Mouse (Mus musculus) Patski (cell line): Measurements from ENCODE around the gene Ttc34. TPM values are rescaled to one million over a fixed set of nuclear protein-coding genes. Genes with fewer than 3 reads are reported as not detected.

Experiments
- ATAC-seq: fragments of 100-300 bp; one replicate; pipeline ENCODE4 v1.8.0; 2021
- CTCF ChIA-PET: fragments of 350-600 bp; sonication (Branson Sonifier 250); formaldehyde crosslinking; loops from one replicate; lab custom pipeline; 2022; ENCODE audit warnings: inconsistent platforms; lab: Charles Lee
- POLR2A ChIA-PET: fragments of 350-600 bp; sonication (Branson Sonifier 250); formaldehyde crosslinking; loops from one replicate; lab custom pipeline; 2022; ENCODE audit warnings: antibody characterized with exemption, inconsistent platforms; lab: Charles Lee
- DNase-seq: peaks from one replicate; pipeline ENCODE4 v3.0.0-alpha.2; 2011; ENCODE audit warnings: low read depth, low spot score
- H3K27me3 ChIP-seq: fragments of 371-371 bp; one replicate; pipeline ENCODE4 v1.5.1; 2021
- CTCF ChIP-seq: fragments of 100-300 bp; IDR thresholded peaks from one replicate; pipeline ENCODE4 v1.5.1; 2021
- in situ Hi-C: fragments of 300-500 bp; cut with MboI; formaldehyde crosslinking; loops from 3 replicates; pipeline ENCODE4 v1.11.1; 2018; ENCODE audit warnings: low pct_unique_long_range_greater_than_20kb, mixed read lengths
- polyA plus RNA-seq: library from polyadenylated mRNA; unstranded; gene quantifications from one replicate; pipeline ENCODE4 v1.2.3, GENCODE M21; 2021

Ttc34 gene
- polyA plus RNA-seq, 1 experiment from 2014 or later = not detected

DNA sequence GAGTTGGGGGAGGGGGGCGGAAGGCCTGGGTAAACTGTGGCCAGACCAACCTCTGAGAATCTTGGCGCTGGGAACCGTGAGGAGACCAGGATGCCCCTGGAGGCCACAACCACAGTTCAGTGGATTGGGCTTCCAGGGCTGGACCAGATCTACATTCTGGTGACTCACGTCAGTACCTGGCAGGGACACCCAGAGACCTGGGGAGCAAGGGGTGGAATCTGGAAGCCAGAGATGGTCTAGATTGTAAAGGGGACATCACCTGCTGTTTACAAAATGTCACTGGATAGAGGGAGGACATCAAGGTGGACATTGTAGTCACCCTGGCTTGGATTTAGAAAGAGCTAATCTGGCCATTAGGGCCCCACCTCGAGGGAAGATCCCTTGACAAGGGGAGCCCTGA lies 58.3 kb downstream of the Ttc34 start:
- ATAC-seq (no peak), DNase-seq (no peak)
- ChIA-PET CTCF (interaction anchor here (1.0 to 1.2 kb wide), 2 partner anchors 13 to 15 kb away, joined by 3 to 4 read pairs; no protein-coding TSS in a partner anchor), POLR2A (no interaction called here)
- peaks cover 7% of the 10 kb centered on the region for H3K27me3 ChIP-seq
- TF ChIP-seq CTCF = no peak
- in situ Hi-C loops = loop anchor here (25.0 kb wide), 1 partner anchor 342 kb away; the partner anchor contains the start of gene Faap20

DNA sequence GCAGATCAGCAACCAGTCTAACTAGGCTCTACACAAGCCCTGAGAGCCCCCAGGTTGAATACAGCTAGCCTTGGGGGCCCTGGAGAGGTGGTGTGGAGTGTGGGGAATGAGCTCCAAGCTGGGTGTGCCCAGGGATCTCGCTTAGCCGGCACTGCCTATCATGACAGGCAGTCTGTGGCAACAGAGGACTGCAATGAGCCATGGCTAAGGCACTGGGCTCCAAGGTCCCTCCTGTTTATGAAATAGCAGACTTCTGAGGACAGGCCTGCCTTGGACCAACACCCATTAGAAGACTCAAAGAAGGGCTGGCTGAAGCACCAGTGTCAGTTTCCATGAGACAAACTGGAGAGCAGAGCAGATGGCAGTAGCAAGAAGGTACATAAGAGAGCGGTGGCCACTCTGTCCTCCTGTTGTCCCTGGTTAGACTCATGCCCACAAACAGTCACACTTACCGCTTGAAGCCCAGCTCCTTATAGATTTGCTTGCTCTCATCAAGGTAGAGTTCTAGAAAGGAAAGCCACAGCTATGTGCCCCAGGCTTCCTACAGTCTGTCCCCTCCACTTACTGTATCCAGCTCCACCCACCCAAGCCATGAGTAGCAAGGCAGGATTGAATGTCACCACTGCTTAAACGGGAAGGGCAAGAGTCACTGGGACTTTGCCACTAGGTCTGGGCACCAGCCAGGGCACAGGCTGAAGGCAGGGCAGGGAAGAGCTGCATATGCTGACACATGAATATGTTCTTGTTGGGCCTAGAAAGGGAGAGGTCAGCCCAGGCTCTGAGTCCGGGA lies 60.6 kb downstream of the Ttc34 start:
- in situ Hi-C loops = loop anchor here (25.0 kb wide), 1 partner anchor 339 kb away; the partner anchor contains the start of gene Faap20
- ChIA-PET POLR2A (interaction anchor here (1.1 kb wide), 1 partner anchor 20 kb away, joined by 3 read pairs; no protein-coding TSS in a partner anchor), CTCF (interaction anchor here (1.0 to 2.0 kb wide), 3 partner anchors 10 to 168 kb away, joined by 3 to 8 read pairs (median 4); no protein-coding TSS in a partner anchor)
- no peak for DNase-seq
- H3K27me3 ChIP-seq = peaks cover 7% of the 10 kb centered on the region
- TF ChIP-seq CTCF = no peak
- no peak for ATAC-seq

GRCm38 (mm10) chr4:154898506-154899446 lies 61.5 kb downstream of the Ttc34 start, which contains the start of gene Fam213b:
Gene Fam213b (minus strand): TSS chr4:154899135.
- POLR2A ChIA-PET = interaction anchor here (1.1 kb wide), 1 partner anchor 21 kb away, joined by 3 read pairs; no protein-coding TSS in a partner anchor

DNA sequence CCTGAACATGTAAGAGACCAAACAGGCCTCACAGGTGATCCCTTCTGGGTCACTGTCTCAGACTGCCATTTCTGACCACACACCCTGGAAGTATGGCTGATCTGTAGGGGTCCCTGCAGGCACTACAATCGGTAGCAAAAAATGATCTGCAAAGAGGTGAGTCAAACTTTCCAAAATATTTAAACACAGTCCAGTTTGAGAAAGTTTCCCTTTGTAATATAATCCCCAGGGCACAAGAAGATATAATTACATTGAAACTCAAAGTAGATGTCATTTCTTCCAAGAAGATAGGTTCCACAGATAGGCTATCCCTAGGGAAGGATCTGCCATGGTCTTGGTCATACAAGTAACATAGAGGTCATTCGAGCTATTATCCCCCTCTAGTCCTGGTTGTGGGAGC lies 65.1 kb downstream of the Ttc34 start:
- no peak for ATAC-seq

More at GRCm38 (mm10) chr4:154898506-154899446, 61.5 kb downstream of the Ttc34 start, which contains the start of gene Fam213b:
- in situ Hi-C loops = loop anchor here (25.0 kb wide), 1 partner anchor 339 kb away; the partner anchor contains the start of gene Faap20
- DNase-seq = peak; percentile 75
- ATAC-seq = peak; percentile 94
- peaks cover 7% of the 10 kb centered on the region for H3K27me3 ChIP-seq
- no peak for TF ChIP-seq CTCF
- CTCF ChIA-PET = interaction anchor here (1.0 to 2.0 kb wide), 4 partner anchors 9 to 167 kb away, joined by 3 to 8 read pairs (median 4); no protein-coding TSS in a partner anchor

DNA sequence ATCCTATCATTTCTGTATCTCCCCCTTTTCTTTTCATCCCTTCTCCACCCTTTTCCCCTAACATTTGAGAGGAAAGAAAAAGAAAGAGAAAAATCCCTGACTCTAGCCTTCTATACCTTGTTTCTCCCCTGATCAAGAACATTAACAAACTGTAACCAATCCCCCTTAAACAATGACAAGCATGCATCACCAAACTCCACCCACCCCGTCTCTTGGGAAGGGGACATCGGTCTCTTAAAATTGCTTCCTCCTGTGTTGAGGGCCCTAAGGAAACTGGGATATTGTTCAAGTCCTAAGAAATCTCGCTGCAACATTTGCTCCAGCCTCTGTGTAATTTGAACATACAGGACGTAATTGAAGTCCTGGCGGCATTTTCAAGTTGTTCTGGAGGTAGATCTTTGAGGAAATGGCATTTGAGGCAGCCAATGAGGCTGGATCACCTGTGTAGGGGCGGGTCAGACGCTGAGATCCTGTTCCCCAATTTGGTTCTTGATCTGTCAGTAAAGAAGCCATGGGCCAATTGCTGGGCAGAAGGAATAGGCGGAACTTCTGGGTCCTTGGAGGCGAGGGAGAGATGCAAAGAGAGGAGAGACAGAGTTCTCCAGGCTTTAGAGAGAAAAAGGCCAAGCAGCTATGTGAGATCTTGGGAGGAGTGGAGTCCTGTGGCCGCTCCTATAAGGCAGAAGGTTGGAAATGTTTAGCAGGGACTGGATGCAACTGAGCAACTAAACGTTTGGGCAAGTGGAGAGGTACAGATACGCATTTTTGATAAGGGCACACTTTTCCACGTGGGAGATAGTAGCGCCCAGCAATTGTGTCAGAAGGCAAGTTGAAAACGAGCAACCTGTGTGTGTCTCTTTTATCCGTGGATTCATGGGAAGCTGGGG lies 67.2 kb downstream of the Ttc34 start:
- H3K27me3 ChIP-seq = no peaks in the 10 kb centered on the region
- POLR2A ChIA-PET = interaction anchor here (0.6 kb wide), 1 partner anchor 20 kb away, joined by 3 read pairs; no protein-coding TSS in a partner anchor
- in situ Hi-C loops = no loop called here
- DNase-seq = no peak
- TF ChIP-seq CTCF = no peak
- CTCF ChIA-PET = no interaction called here
- no peak for ATAC-seq

More for the DNA sequence above, 65.1 kb downstream of the Ttc34 start:
- CTCF ChIA-PET = no interaction called here
- no peak for DNase-seq
- POLR2A ChIA-PET = no interaction called here
- in situ Hi-C loops = no loop called here
- no peak for TF ChIP-seq CTCF
- H3K27me3 ChIP-seq = peaks cover 7% of the 10 kb centered on the region

GRCm38 (mm10) chr4:154907833-154908232 lies 70.6 kb downstream of the Ttc34 start:
- no peak for ATAC-seq
- POLR2A ChIA-PET = no interaction called here
- no peak for DNase-seq
- CTCF ChIA-PET = interaction anchor here (1.1 to 1.7 kb wide), 8 partner anchors 10 to 151 kb away, joined by 3 to 7 read pairs (median 4); no protein-coding TSS in a partner anchor
- in situ Hi-C loops = no loop called here
- no peaks in the 10 kb centered on the region for H3K27me3 ChIP-seq
- no peak for TF ChIP-seq CTCF

GRCm38 (mm10) chr4:154908490-154908889 lies 71.2 kb downstream of the Ttc34 start:
- in situ Hi-C loops = no loop called here
- ChIA-PET POLR2A (no interaction called here), CTCF (interaction anchor here (1.1 to 1.7 kb wide), 5 partner anchors 13 to 151 kb away, joined by 3 to 7 read pairs (median 5); no protein-coding TSS in a partner anchor)
- ATAC-seq (no peak), DNase-seq (no peak)
- H3K27me3 ChIP-seq = no peaks in the 10 kb centered on the region
- TF ChIP-seq CTCF = no peak

GRCm38 (mm10) chr4:154910606-154911522 lies 73.6 kb downstream of the Ttc34 start:
- H3K27me3 ChIP-seq = no peaks in the 10 kb centered on the region
- CTCF ChIA-PET = no interaction called here
- TF ChIP-seq CTCF = no peak
- peak; percentile 86 for DNase-seq
- POLR2A ChIA-PET = no interaction called here
- in situ Hi-C loops = no loop called here
- ATAC-seq = peak; percentile 97
